Mouse (Mus musculus): Measurements from ENCODE around the gene Arhgap18. TPM values are rescaled to one million over a fixed set of nuclear protein-coding genes. Genes with fewer than 3 reads are reported as not detected.

Arhgap18 gene
- polyA plus RNA-seq, 1 experiment from 2014 or later: 20.9 TPM

DNA sequence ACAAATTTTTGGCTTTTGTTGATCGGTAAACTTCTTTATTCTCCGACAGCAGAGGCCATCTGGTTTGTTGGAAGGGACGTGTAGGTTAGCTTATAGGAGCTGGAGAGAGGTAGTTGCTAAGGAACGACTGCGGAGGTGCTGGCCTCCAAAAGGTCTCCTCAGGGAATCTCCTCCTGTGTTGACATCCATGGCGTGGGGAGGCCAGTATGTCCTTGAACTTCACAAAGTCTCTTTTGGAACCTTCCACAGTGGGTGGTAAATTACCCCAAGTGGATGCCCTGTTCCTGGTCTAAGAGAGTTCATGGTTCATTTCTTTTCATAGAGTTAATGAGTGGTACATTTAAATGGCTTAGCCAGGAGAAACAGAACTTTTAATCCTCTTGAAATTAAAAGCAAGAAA lies 136.0 kb downstream of the Arhgap18 start:
- H3K4me3 ChIP-seq (ENCODE audit: low read depth, low read length): no peak overlapping the region
- 18% methylated on average over 6 of the region's 6 CpGs for WGBS
- no peaks in the 10 kb centered on the region for H3K36me3 ChIP-seq (ENCODE audit: control insufficient read depth, insufficient read depth, low read length)
- H3K4me2 ChIP-seq (ENCODE audit: low read depth, low read length, severe bottlenecking): no peak overlapping the region
- peak; percentile 58 for ATAC-seq (replicated peaks; ENCODE audit: low FRiP score)
- no peaks in the 10 kb centered on the region for H3K27me3 ChIP-seq (ENCODE audit: control insufficient read depth, insufficient read depth, low read length)
- H3K9ac ChIP-seq (ENCODE audit: low read length): no peak overlapping the region
- no peak overlapping the region for H3K27ac ChIP-seq (ENCODE audit: low read depth, low read length)
- H3K4me1 ChIP-seq (replicated peaks; ENCODE audit: control insufficient read depth, insufficient read depth, low read length): 0 out of 2 replicates have a peak, but pooled peaks cover 2% of the 10 kb centered on the region
- DNase-seq (ENCODE audit: low spot score): peak; percentile 56
- no peaks in the 10 kb centered on the region for H3K9me3 ChIP-seq (ENCODE audit: control insufficient read depth, low read length)

GRCm38 (mm10) chr10:26889754-26890153 lies 136.5 kb downstream of the Arhgap18 start:
- no peak overlapping the region for H3K9ac ChIP-seq (ENCODE audit: low read length)
- no peaks in the 10 kb centered on the region for H3K9me3 ChIP-seq (ENCODE audit: control insufficient read depth, low read length)
- ATAC-seq (replicated peaks; ENCODE audit: low FRiP score) (no peak), DNase-seq (ENCODE audit: low spot score) (no peak)
- H3K27ac ChIP-seq (ENCODE audit: low read depth, low read length): no peak overlapping the region
- no peaks in the 10 kb centered on the region for H3K27me3 ChIP-seq (ENCODE audit: control insufficient read depth, insufficient read depth, low read length)
- H3K4me3 ChIP-seq (ENCODE audit: low read depth, low read length): no peak overlapping the region
- WGBS: 56% methylated on average over 2 of the region's 2 CpGs
- no peak overlapping the region for H3K4me2 ChIP-seq (ENCODE audit: low read depth, low read length, severe bottlenecking)
- H3K4me1 ChIP-seq (replicated peaks; ENCODE audit: control insufficient read depth, insufficient read depth, low read length): 0 out of 2 replicates have a peak, but pooled peaks cover 2% of the 10 kb centered on the region
- H3K36me3 ChIP-seq (ENCODE audit: control insufficient read depth, insufficient read depth, low read length): no peaks in the 10 kb centered on the region

- 0 out of 2 replicates have a peak, but pooled peaks cover 2% of the 10 kb centered on the region for H3K4me1 ChIP-seq (replicated peaks; ENCODE audit: control insufficient read depth, insufficient read depth, low read length)
- H3K9ac ChIP-seq (ENCODE audit: low read length): no peak overlapping the region
- 7% methylated on average over 4 of the region's 4 CpGs for WGBS
- H3K9me3 ChIP-seq (ENCODE audit: control insufficient read depth, low read length): no peaks in the 10 kb centered on the region
- no peak overlapping the region for H3K4me2 ChIP-seq (ENCODE audit: low read depth, low read length, severe bottlenecking)
- DNase-seq (ENCODE audit: low spot score): peak; percentile 78
- ATAC-seq (replicated peaks; ENCODE audit: low FRiP score): peak; percentile 88
- no peaks in the 10 kb centered on the region for H3K27me3 ChIP-seq (ENCODE audit: control insufficient read depth, insufficient read depth, low read length)
- no peak overlapping the region for H3K4me3 ChIP-seq (ENCODE audit: low read depth, low read length)
- no peaks in the 10 kb centered on the region for H3K36me3 ChIP-seq (ENCODE audit: control insufficient read depth, insufficient read depth, low read length)
- no peak overlapping the region for H3K27ac ChIP-seq (ENCODE audit: low read depth, low read length)
These were observed 137.2 kb downstream of the Arhgap18 start for GRCm38 (mm10) chr10:26890269-26890955.

DNA sequence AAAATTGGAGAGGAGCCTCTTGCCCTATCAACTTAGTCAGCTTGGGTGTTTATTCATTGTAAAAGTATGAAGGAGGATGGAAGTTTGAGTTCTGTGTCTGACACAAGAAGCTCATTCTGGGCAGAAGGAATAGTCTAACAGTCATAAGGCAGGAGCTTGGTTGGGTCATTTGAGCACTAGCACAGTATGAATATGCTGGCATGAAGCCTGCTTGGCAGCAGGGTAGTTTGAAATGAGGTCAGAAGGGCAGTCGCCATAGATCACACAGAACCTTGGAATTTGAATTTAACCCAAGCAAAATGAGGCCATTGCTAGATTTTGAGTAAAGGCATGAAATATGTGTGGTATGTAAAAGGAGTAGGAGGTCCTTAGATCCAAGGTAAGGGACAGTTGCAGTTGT lies 139.9 kb downstream of the Arhgap18 start:
- ATAC-seq (replicated peaks; ENCODE audit: low FRiP score) (no peak), DNase-seq (ENCODE audit: low spot score) (no peak)
- Histone ChIP-seq H3K4me1 (replicated peaks; ENCODE audit: control insufficient read depth, insufficient read depth, low read length) (0 out of 2 replicates have a peak, but pooled peaks cover 2% of the 10 kb centered on the region), H3K27me3 (ENCODE audit: control insufficient read depth, insufficient read depth, low read length) (no peaks in the 10 kb centered on the region), H3K4me3 (ENCODE audit: low read depth, low read length) (no peak overlapping the region), H3K27ac (ENCODE audit: low read depth, low read length) (no peak overlapping the region), H3K9me3 (ENCODE audit: control insufficient read depth, low read length) (no peaks in the 10 kb centered on the region), H3K9ac (ENCODE audit: low read length) (no peak overlapping the region), H3K36me3 (ENCODE audit: control insufficient read depth, insufficient read depth, low read length) (no peaks in the 10 kb centered on the region), H3K4me2 (ENCODE audit: low read depth, low read length, severe bottlenecking) (no peak overlapping the region)
- 83% methylated on average over 1 of the region's 1 CpGs for WGBS

DNA sequence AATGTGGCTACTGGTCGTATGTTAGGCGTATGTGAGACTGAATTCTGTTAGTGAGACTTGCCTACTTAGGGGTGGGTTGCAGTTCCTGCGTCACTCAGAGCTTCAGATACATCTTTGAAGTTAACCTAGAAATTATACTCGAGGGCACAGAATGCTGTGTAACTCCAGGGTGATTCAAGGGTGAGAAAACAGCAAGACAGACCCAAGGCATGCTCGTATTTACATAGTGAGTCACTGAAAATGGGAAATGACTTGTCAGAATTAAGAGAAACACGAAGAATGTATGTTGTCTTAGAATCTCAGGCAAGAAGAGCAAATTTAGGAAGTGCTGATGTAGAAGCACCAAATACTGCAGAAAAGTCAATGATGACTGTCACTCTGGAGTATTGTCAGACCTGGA lies 142.5 kb downstream of the Arhgap18 start:
- Histone ChIP-seq H3K4me1 (replicated peaks; ENCODE audit: control insufficient read depth, insufficient read depth, low read length) (no peaks in the 10 kb centered on the region), H3K27me3 (ENCODE audit: control insufficient read depth, insufficient read depth, low read length) (no peaks in the 10 kb centered on the region), H3K4me3 (ENCODE audit: low read depth, low read length) (no peak overlapping the region), H3K4me2 (ENCODE audit: low read depth, low read length, severe bottlenecking) (no peak overlapping the region), H3K9ac (ENCODE audit: low read length) (no peak overlapping the region), H3K27ac (ENCODE audit: low read depth, low read length) (no peak overlapping the region), H3K36me3 (ENCODE audit: control insufficient read depth, insufficient read depth, low read length) (no peaks in the 10 kb centered on the region), H3K9me3 (ENCODE audit: control insufficient read depth, low read length) (no peaks in the 10 kb centered on the region)
- no peak for DNase-seq (ENCODE audit: low spot score)
- WGBS: 84% methylated on average over 6 of the region's 6 CpGs
- ATAC-seq (replicated peaks; ENCODE audit: low FRiP score): no peak

DNA sequence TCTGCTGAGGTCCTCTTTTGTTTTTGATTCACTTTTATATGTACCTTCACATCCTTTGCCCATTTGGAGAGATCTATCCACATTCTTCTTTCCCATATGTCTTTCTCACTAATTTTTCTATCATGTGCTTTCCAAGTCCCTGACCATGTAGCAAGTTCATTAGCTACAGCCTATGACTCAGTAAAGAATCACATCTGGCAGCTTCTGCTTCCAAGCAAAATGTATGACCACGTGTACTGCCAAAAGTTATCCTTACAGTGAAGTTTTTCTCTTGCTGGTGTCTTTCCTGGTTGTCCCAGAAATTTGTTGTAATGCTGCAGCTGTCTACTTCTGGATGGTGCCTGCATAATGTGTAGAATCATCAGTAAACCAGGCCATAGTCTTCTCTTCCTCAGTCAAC lies 147.2 kb downstream of the Arhgap18 start:
- Histone ChIP-seq H3K4me3 (ENCODE audit: low read depth, low read length) (no peak overlapping the region), H3K4me1 (replicated peaks; ENCODE audit: control insufficient read depth, insufficient read depth, low read length) (no peaks in the 10 kb centered on the region), H3K9me3 (ENCODE audit: control insufficient read depth, low read length) (no peaks in the 10 kb centered on the region), H3K27ac (ENCODE audit: low read depth, low read length) (no peak overlapping the region), H3K9ac (ENCODE audit: low read length) (no peak overlapping the region), H3K4me2 (ENCODE audit: low read depth, low read length, severe bottlenecking) (no peak overlapping the region), H3K27me3 (ENCODE audit: control insufficient read depth, insufficient read depth, low read length) (no peaks in the 10 kb centered on the region), H3K36me3 (ENCODE audit: control insufficient read depth, insufficient read depth, low read length) (no peaks in the 10 kb centered on the region)
- no peak for ATAC-seq (replicated peaks; ENCODE audit: low FRiP score)
- no peak for DNase-seq (ENCODE audit: low spot score)
- WGBS: 79% methylated on average over 1 of the region's 1 CpGs

DNA sequence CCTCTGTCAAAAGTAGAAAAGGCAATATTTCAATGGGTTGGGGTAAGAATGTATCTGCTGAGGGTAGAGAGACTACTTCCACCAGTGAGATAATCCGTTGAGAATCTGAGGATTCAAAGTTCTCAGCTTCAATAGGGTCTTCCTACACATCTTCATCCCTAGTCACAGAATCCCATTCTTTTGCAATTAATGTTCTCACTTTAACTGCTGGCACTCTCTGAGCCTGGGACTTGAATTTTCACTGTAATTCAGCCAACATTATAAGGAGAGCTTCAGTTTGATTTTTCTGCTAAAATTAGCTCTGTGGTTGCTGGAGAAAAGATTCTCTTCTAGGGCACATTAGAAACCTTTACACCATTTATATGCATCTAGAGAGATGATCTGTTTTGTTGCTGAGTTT lies 150.6 kb downstream of the Arhgap18 start:
- Histone ChIP-seq H3K4me2 (ENCODE audit: low read depth, low read length, severe bottlenecking) (no peak overlapping the region), H3K9ac (ENCODE audit: low read length) (no peak overlapping the region), H3K27me3 (ENCODE audit: control insufficient read depth, insufficient read depth, low read length) (no peaks in the 10 kb centered on the region), H3K4me1 (replicated peaks; ENCODE audit: control insufficient read depth, insufficient read depth, low read length) (no peaks in the 10 kb centered on the region), H3K27ac (ENCODE audit: low read depth, low read length) (no peak overlapping the region), H3K36me3 (ENCODE audit: control insufficient read depth, insufficient read depth, low read length) (no peaks in the 10 kb centered on the region), H3K9me3 (ENCODE audit: control insufficient read depth, low read length) (no peaks in the 10 kb centered on the region), H3K4me3 (ENCODE audit: low read depth, low read length) (no peak overlapping the region)
- DNase-seq (ENCODE audit: low spot score) (no peak), ATAC-seq (replicated peaks; ENCODE audit: low FRiP score) (no peak)
- WGBS: 87% methylated on average over 1 of the region's 1 CpGs

GRCm38 (mm10) chr10:26911176-26911575 lies 158.0 kb downstream of the Arhgap18 start:
- H3K4me3 ChIP-seq (ENCODE audit: low read depth, low read length): no peak overlapping the region
- ATAC-seq (replicated peaks; ENCODE audit: low FRiP score) (no peak), DNase-seq (ENCODE audit: low spot score) (no peak)
- no peak overlapping the region for H3K9ac ChIP-seq (ENCODE audit: low read length)
- H3K36me3 ChIP-seq (ENCODE audit: control insufficient read depth, insufficient read depth, low read length): no peaks in the 10 kb centered on the region
- WGBS: 85% methylated on average over 3 of the region's 3 CpGs
- no peaks in the 10 kb centered on the region for H3K4me1 ChIP-seq (replicated peaks; ENCODE audit: control insufficient read depth, insufficient read depth, low read length)
- H3K27ac ChIP-seq (ENCODE audit: low read depth, low read length): no peak overlapping the region
- no peaks in the 10 kb centered on the region for H3K27me3 ChIP-seq (ENCODE audit: control insufficient read depth, insufficient read depth, low read length)
- H3K9me3 ChIP-seq (ENCODE audit: control insufficient read depth, low read length): no peaks in the 10 kb centered on the region
- no peak overlapping the region for H3K4me2 ChIP-seq (ENCODE audit: low read depth, low read length, severe bottlenecking)

DNA sequence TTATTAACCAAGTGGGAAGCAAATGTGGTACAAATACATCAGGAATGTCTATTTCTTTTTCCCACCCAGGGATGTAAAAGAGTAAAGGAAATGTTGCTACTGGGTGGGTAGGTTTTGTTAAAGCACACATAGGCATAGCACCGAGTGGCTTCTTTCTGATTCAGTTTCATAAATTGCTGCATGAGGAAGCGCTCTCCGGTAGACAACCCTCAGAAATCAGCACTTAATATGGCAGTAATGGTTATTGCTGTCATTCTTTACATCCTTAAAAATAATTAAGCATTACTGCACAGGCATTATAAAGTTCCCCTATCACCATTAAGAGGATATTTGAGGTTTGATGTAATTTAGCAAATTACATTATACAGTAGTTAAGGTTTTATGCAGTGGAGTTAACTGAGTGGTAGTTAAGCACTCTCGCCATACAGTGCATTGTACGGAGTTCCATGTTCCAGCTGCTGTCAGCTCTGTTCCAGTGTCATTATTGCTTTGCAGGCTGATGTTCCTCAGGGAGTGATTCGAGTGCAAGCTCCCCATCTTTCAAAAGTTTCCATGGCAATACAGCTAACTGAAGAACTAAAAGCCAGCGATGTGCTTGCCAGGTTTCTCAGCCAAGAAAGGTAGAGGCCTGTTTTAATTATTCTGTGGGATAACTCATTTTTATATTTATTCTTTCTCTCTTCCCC lies 159.0 kb downstream of the Arhgap18 start:
- Histone ChIP-seq H3K27me3 (ENCODE audit: control insufficient read depth, insufficient read depth, low read length) (no peaks in the 10 kb centered on the region), H3K4me1 (replicated peaks; ENCODE audit: control insufficient read depth, insufficient read depth, low read length) (no peaks in the 10 kb centered on the region), H3K4me3 (ENCODE audit: low read depth, low read length) (no peak overlapping the region), H3K36me3 (ENCODE audit: control insufficient read depth, insufficient read depth, low read length) (no peaks in the 10 kb centered on the region), H3K9ac (ENCODE audit: low read length) (no peak overlapping the region), H3K9me3 (ENCODE audit: control insufficient read depth, low read length) (no peaks in the 10 kb centered on the region), H3K27ac (ENCODE audit: low read depth, low read length) (no peak overlapping the region), H3K4me2 (ENCODE audit: low read depth, low read length, severe bottlenecking) (no peak overlapping the region)
- no peak for DNase-seq (ENCODE audit: low spot score)
- no peak for ATAC-seq (replicated peaks; ENCODE audit: low FRiP score)
- WGBS: 75% methylated on average over 7 of the region's 7 CpGs
